Mouse (Mus musculus) heart, embryonic 10.5 days (tissue): Measurements from ENCODE around the gene Sall1. TPM values are rescaled to one million over a fixed set of nuclear protein-coding genes. Genes with fewer than 3 reads are reported as not detected.

ENCODE experiments used
- DNase-seq: peaks from one replicate; pipeline ENCODE4 v3.0.0-alpha.2; 2017; ENCODE audit warnings: low spot score
- H3K27ac ChIP-seq: fragments of 300-500 bp; sonication (generic); 2 replicates; pipeline ENCODE4 v1.5.1; 2016; ENCODE audit warnings: mild to moderate bottlenecking
- H3K27me3 ChIP-seq: fragments of 300-500 bp; sonication (generic); 2 replicates; pipeline ENCODE4 v1.6.1; 2016; ENCODE audit warnings: mild to moderate bottlenecking; ENCODE audit not compliant: poor library complexity, insufficient read depth, severe bottlenecking
- H3K36me3 ChIP-seq: fragments of 300-500 bp; sonication (generic); 2 replicates; pipeline ENCODE4 v1.6.1; 2016; ENCODE audit warnings: mild to moderate bottlenecking, moderate library complexity
- H3K4me1 ChIP-seq: fragments of 300-500 bp; sonication (generic); 2 replicates; pipeline ENCODE4 v1.6.1; 2016; ENCODE audit warnings: mild to moderate bottlenecking
- H3K4me3 ChIP-seq: fragments of 300-500 bp; sonication (generic); 2 replicates; pipeline ENCODE4 v1.5.1; 2016; ENCODE audit warnings: mild to moderate bottlenecking, moderate library complexity
- H3K9me3 ChIP-seq: fragments of 300-500 bp; sonication (generic); 2 replicates; pipeline ENCODE4 v1.6.1; 2016; ENCODE audit warnings: mild to moderate bottlenecking, moderate library complexity
- WGBS: fragments of 180-500 bp; shearing (Covaris S2); methylation state at CpG from one replicate; pipeline ENCODE4 v1.1.7; 2016; 5-methylcytosine and 5-hydroxymethylcytosine counted together
- polyA plus RNA-seq: library from polyadenylated mRNA; unstranded; fragments of >200 nt; fragmentation: Nextera tagmentation; extraction: Ambion mirVana; gene quantifications from 2 replicates; pipeline ENCODE4 v1.2.1, GENCODE M21; 2016

Gene Sall1
- polyA plus RNA-seq, 1 experiment from 2014 or later, result 5.9 TPM

DNA sequence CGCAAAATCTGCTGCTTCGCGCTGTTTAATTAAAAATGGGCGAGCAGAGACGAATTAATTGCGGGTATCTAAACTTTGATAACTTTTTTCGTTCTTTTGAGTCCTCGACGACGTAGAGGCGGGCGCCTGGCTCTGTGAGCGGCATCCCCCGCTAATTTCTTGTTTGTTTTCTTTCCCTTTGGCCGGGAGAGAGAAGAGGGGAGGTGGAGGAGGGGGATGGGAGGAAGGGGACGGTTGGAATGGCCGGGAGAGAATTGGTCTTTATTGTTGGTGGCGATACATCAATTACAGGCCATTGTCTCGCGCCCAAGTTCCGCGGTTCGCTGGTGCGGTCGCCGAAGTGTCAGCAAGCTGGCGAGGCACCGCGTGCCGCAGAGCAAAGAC, 1.2 kb upstream of the Sall1 start:
- Histone ChIP-seq H3K9me3 (no peaks in the 10 kb centered on the region), H3K4me3 (peak overlapping the region; percentile 89), H3K27ac (peak overlapping the region; percentile 96), H3K27me3 (peaks cover 58% of the 10 kb centered on the region), H3K4me1 (peaks cover 42% of the 10 kb centered on the region), H3K36me3 (no peaks in the 10 kb centered on the region)
- WGBS, result under 1% methylated on average over 30 of the region's 30 CpGs
- DNase-seq, result no peak

DNA sequence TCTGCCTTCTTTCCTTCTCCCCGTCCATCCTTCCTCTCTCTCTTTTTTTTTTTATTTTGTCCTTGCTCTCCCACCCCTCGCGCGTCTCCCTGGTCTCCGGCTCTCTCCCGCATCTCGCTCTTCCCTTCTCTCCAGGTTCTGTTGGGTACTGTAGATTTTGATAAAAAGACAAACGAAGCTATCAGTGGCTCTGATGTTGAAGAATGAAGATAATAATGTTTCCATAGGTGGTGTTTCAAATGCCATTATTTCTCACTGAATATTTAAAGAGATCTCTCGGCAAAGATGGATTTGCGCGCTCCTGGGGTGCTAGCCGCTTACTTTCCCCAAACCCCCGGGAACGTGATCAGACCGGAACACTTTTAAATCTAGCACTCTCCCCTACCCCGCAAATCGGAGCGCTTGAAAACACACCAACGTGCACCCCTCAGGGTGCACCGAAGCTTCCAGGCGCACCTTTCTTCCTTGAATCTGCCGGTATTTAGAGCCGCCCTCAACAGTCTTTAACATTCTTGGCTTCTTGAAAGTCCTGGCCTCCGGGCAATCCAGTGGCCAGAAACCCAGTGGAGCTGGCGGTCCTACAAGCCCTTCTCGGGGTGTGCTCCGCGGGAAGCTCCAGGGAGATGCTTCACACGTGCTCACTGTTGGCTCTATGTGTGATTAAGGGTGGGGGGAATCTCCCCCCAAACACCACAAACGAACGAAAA, 702 bp upstream of the Sall1 start:
- peak overlapping the region; percentile 89 for H3K4me3 ChIP-seq
- H3K27ac ChIP-seq, result peak overlapping the region; percentile 96
- DNase-seq, result no peak
- peaks cover 46% of the 10 kb centered on the region for H3K4me1 ChIP-seq
- H3K9me3 ChIP-seq, result no peaks in the 10 kb centered on the region
- H3K27me3 ChIP-seq, result peaks cover 53% of the 10 kb centered on the region
- no peaks in the 10 kb centered on the region for H3K36me3 ChIP-seq
- WGBS, result under 1% methylated on average over 31 of the region's 31 CpGs

DNA sequence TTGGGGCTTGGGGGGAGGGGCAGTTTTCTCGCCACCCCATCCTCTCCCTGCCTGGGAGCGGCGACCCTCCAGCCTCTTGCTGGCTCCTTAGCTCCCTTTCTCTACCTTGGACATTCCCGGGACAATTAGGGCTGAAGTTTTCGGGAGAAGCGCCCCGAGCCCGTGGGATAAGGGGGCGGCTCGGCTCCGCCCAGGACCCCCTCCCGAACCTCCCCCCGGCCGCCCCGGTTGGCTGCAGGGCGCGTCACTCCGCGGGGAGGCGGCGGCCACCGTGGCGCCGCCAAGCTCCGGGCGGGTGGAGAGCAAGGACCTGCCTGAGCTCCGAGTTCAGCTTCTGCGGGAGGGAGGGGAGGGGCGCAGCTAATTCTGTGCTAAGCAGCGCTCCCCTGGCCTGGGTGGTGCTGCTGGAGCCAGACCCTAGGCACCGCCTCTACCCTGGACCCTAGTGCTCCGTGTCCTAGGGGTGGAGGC, 556 bp downstream of the Sall1 start:
- peak; percentile 91 for DNase-seq
- Histone ChIP-seq H3K27me3 (peaks cover 41% of the 10 kb centered on the region), H3K9me3 (no peaks in the 10 kb centered on the region), H3K4me3 (peak overlapping the region; percentile 89), H3K27ac (peak overlapping the region; percentile 96), H3K36me3 (no peaks in the 10 kb centered on the region), H3K4me1 (peaks cover 50% of the 10 kb centered on the region)
- WGBS, result 2% methylated on average over 32 of the region's 32 CpGs

DNA sequence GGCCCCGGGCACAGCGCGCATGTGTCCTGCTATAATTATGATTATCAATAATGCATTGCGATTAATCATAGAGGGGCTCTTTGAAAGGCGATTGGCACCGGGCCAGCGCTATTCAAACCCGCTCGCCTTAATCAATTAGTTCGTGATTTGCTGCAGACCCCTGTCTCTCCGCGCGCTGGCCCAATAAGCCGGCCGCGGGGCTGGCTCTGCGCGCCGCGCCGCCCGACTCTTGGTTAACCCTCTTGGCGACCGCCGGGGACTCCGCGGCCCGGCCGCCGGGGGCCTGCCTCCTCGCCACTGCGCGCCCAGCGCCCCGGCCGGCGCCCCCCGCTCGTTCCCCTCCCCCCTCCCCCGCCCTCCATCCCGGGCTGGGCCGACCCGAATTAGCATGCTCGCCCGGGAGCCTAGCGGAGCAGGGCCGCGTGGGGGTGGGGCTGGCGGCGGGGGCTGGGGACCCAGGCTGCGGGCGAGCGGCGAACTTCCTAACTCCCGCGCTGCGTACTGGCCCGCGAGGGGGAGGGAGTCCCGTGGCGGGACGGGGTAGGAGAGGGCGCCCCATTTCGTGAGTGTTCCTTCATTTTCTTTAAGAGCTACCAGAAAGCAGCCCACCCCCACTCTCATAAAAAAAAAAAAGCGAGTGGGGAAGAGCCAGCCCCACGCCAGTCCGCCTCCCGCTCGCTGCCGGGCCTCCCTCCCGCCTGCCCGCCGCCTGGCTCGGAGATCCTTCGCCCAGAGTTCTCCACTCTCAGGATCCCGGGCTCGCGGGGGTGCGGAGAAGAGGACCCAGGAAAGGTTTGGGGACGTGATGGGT, 1.2 kb downstream of the Sall1 start:
- Histone ChIP-seq H3K9me3 (no peaks in the 10 kb centered on the region), H3K4me3 (peak overlapping the region; percentile 89), H3K27ac (peak overlapping the region; percentile 96), H3K4me1 (peaks cover 55% of the 10 kb centered on the region), H3K36me3 (no peaks in the 10 kb centered on the region), H3K27me3 (peaks cover 35% of the 10 kb centered on the region)
- DNase-seq, result peak; percentile 93
- WGBS, result under 1% methylated on average over 72 of the region's 80 CpGs

DNA sequence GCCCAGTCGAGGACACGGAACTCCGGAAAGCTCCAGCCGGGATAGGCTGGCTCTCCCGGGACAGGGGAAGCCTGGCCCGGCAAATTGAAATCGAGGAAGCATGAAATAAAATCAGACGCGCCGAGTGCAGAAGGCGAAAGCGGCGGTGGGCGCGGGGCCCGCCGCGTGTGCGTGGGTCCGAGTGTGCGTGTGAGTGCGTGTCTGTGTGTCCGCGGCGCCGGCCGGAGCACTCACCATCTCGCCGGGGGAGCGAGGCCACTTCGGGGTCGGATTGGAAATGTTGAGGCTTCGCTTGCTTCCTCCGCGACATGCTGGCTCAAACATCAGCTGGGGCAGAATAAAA, 1.9 kb downstream of the Sall1 start:
- H3K36me3 ChIP-seq, result no peaks in the 10 kb centered on the region
- H3K4me3 ChIP-seq, result peak overlapping the region; percentile 89
- peaks cover 28% of the 10 kb centered on the region for H3K27me3 ChIP-seq
- under 1% methylated on average over 35 of the region's 35 CpGs for WGBS
- H3K4me1 ChIP-seq, result peaks cover 62% of the 10 kb centered on the region
- no peaks in the 10 kb centered on the region for H3K9me3 ChIP-seq
- peak overlapping the region; percentile 96 for H3K27ac ChIP-seq
- DNase-seq, result no peak

DNA sequence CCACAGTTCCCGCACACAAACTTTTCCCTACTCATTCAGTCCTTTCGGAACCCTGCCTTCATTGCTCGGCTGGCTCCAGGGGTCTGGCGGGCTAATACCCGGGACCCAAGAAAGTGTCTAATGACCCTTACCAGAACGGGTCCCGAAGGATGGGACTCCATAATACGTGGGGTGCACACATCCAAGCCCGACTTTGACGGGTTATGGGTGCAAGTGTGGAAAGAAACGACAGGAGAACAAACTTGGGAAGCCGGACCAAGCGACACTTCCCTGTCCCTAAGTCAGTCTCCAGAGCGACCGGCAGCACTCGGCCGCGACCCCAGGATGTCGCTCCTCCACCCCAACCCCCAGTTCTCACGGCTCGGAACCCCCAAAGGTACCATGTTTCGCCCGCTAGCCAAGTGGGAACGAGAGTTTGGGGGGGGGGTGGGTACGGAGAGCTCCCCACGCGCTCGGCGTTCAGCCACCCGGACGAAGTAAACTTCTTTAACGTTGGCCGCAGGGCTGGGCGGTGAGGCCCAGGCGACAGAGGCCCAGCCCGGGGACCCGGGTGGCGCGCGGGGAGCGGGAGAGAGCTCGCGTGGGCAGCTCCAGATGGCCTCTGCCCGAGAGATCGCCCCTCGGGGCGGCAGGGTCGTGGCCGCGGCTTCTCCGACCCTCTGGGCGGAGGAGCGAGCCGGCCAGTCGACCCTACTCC, 2.4 kb downstream of the Sall1 start:
- no peak for DNase-seq
- H3K4me1 ChIP-seq, result peaks cover 61% of the 10 kb centered on the region
- H3K4me3 ChIP-seq, result peak overlapping the region; percentile 89
- no peaks in the 10 kb centered on the region for H3K36me3 ChIP-seq
- peak overlapping the region; percentile 96 for H3K27ac ChIP-seq
- under 1% methylated on average over 55 of the region's 55 CpGs for WGBS
- H3K27me3 ChIP-seq, result peaks cover 23% of the 10 kb centered on the region
- H3K9me3 ChIP-seq, result no peaks in the 10 kb centered on the region

DNA sequence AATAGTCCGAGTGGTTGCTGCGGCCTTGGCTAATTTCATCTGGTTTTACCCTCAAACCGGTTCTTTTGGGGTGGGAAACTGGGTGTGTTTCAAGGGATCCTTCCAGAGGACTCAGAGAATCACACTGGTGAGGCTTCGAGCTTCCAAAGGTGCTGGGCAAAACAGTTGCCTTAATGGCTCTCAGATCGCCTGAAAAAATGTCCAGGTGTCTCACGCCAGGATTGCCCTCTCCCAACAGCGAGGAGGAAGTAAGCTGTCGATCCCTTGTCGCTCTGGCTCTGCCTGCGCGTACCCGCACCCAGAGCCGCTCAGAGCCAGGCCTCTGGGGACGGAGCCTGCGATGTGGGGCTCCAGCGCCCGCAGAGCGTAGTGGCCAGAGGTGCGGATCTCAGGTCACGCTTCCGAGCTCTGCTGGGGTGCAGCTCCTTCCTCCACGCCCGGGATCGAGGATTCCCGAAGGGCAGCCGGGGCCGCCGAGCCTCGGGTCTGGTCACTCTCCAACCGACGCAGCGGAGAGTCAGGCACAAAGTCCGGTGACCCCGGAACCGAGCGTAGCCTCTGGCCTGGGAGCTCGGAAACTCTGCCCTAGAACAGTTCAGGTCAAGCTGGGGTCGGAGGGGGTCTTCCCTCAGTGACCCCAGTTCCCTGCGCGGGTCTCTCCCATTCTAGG, 3.1 kb downstream of the Sall1 start:
- Histone ChIP-seq H3K27me3 (peaks cover 16% of the 10 kb centered on the region), H3K27ac (peak overlapping the region; percentile 96), H3K36me3 (no peaks in the 10 kb centered on the region), H3K9me3 (no peaks in the 10 kb centered on the region), H3K4me1 (peaks cover 61% of the 10 kb centered on the region), H3K4me3 (peak overlapping the region; percentile 89)
- under 1% methylated on average over 40 of the region's 40 CpGs for WGBS
- no peak for DNase-seq

DNA sequence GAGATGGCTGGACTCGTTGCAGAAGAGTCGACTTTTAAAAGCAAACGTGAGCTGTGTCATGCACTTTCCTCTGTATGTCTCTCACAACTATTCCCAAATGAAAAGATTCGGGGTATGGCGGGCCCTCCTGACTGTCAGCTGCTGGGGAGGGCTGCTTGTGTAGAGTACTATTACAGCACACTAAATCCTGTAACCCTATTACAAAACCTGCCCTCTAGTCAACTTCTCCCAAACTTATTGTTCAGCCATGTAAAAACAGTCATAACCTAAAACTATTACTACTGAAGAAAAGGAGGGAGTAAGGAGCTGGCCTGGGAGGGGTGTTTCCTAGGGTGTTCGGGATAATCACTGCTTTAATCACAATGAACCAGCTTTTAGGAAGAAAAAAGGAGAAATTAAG, 4.1 kb downstream of the Sall1 start:
- 12% methylated on average over 6 of the region's 6 CpGs for WGBS
- Histone ChIP-seq H3K4me3 (peak overlapping the region; percentile 89), H3K4me1 (peaks cover 55% of the 10 kb centered on the region), H3K27me3 (peaks cover 12% of the 10 kb centered on the region), H3K36me3 (no peaks in the 10 kb centered on the region), H3K27ac (peak overlapping the region; percentile 96; the same call in 1 of the 2 replicates), H3K9me3 (no peaks in the 10 kb centered on the region)
- DNase-seq, result no peak

DNA sequence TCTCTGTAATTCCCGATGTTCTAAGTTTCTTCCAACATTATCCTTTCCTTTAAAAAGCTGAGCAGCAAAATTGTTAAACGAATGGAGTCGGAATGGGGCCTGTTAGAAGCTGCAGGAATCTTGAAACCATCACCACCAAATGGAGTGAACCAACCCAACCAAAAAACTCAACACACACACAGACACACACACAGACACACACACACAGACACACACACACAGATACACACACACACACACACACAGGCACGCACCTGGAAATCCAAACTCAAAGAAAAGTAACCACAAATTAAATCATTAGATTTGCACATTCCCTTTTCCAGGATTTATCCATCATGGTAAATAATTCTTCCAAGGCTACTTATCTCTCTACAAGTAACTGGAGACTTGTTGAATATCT, 5.0 kb downstream of the Sall1 start:
- Histone ChIP-seq H3K4me3 (peak overlapping the region; percentile 89; the same call in 1 of the 2 replicates), H3K9me3 (no peaks in the 10 kb centered on the region), H3K27me3 (peaks cover 6% of the 10 kb centered on the region), H3K36me3 (no peaks in the 10 kb centered on the region), H3K4me1 (peaks cover 54% of the 10 kb centered on the region), H3K27ac (peak overlapping the region; percentile 96; the same call in 1 of the 2 replicates)
- DNase-seq, result no peak
- WGBS, result 44% methylated on average over 4 of the region's 4 CpGs

DNA sequence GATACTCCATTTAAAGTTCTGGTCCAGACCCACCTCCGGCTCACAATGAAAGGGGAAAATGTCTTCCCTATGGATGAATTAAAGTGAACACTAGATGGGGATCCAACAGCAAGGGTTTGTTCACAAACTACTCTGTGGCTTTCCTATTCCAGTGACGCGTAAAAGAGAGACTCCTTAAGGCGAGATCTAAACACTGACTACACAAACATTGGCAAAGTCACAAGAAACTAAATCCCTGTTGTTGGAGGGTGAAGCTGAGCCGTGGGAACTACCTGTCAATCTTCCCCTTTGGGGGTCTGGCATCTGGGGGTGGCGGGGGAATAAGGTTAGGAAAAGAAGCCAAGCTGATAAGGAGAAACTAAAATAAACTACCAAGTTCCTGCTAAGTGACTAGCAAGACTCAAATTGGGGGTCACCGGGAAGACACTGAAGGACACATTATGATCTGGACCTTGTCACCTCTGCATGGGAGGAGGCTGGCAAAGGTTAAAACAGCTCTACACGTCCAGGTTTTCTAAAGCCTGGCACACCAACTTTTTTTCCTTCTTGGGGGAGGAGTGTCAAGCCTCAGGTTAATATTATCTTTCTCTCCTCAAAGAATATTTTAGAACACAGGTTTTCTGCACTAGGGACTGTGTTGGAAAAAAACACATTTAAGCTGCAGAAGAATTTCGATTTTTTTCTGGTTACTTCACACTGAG, 6.3 kb downstream of the Sall1 start:
- Histone ChIP-seq H3K9me3 (no peaks in the 10 kb centered on the region), H3K36me3 (peaks cover 6% of the 10 kb centered on the region), H3K27ac (peak overlapping the region; percentile 73), H3K4me1 (peaks cover 50% of the 10 kb centered on the region), H3K4me3 (peak overlapping the region; percentile 42), H3K27me3 (0 out of 2 replicates have a peak, but pooled peaks cover 4% of the 10 kb centered on the region)
- DNase-seq, result no peak
- WGBS, result 3% methylated on average over 9 of the region's 9 CpGs

DNA sequence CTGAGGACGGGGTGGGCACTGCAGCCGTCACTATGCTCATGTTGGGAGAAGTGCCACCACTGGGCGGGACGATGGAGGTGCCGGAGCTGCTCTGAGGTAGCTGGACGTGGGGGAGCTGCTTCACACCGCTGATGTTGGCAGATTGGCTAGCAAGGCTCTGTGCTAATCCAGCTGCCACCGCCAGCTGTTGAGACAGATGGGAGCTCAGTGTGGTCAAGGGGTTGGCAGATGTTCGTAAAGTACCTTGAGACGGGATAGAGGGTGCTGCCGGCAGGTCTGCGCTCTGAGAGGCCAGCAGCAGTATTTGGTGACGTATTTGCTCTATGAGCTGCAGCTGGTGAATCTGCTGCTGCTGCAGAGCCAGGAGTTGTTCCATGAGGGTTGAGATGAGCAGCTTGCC, 11.6 kb downstream of the Sall1 start:
- WGBS, result 82% methylated on average over 13 of the region's 13 CpGs
- Histone ChIP-seq H3K4me3 (no peak overlapping the region), H3K4me1 (peaks cover 46% of the 10 kb centered on the region), H3K36me3 (peaks cover 52% of the 10 kb centered on the region), H3K27me3 (peaks cover 28% of the 10 kb centered on the region), H3K9me3 (no peaks in the 10 kb centered on the region), H3K27ac (no peak overlapping the region)
- no peak for DNase-seq

DNA sequence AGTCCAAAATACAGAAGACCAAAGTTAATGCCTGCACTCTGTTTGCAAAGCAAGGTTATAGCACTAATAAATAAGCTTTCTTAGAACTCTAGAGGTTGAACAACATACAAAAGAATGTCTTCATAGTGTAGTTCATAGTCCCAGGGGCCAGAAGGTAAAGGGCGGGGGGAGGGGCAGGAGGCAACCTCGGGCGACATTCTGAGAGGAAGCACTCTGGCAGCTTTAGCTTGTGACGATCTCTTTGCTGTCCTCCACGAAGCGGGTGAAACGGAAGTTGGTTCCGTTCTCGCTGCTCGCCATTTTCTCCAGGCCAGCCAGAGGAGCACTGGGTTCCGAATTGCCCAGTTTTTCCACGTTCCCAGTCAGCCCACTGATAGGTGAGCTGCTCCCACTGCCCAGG, 15.8 kb downstream of the Sall1 start:
- Histone ChIP-seq H3K27me3 (peaks cover 28% of the 10 kb centered on the region), H3K9me3 (no peaks in the 10 kb centered on the region), H3K36me3 (peaks cover 51% of the 10 kb centered on the region), H3K4me1 (peaks cover 33% of the 10 kb centered on the region), H3K4me3 (no peak overlapping the region), H3K27ac (0 out of 2 replicates have a peak overlapping the region, but pooled peaks have one; percentile 10)
- DNase-seq, result no peak
- 49% methylated on average over 12 of the region's 12 CpGs for WGBS
